Mouse (Mus musculus) brain, embryonic 14.5 days (tissue): ENCODE results near the gene Dnase1l3.

ENCODE experiments used
- CTCF ChIP-seq: fragments of 200-500 bp; IDR thresholded peaks from 2 replicates; pipeline ENCODE4 v1.5.1; 2012; ENCODE audit warnings: inconsistent platforms, mild to moderate bottlenecking, moderate library complexity, borderline replicate concordance; ENCODE audit not compliant: insufficient read depth, insufficient read length; ENCODE audit errors: extremely low read depth
- POLR2A ChIP-seq: fragments of 200-500 bp; IDR thresholded peaks from 2 replicates; pipeline ENCODE4 v1.6.1; 2012; ENCODE audit warnings: mild to moderate bottlenecking, inconsistent platforms, borderline replicate concordance; ENCODE audit not compliant: poor library complexity, insufficient read depth, insufficient read length, severe bottlenecking; ENCODE audit errors: extremely low read depth

DNA sequence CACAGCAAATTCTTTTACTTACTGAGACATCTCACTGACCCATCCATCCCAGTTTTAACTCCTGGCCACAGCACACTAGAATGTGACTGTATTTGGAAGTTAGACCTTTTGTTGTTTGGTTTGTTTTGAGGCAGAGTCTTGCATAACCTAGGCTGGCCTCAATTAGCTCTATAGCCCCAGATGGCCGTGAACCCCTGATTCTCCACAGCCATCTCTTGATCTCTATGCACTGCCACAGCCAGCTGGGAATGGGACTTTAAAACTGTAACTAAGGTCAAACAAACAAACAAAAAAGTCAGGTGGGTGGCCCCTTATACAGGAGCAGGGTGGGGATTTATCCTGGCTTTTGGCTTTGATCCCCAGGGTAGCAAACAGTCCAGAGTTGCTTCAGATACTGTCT lies 19.7 kb downstream of the Dnase1l3 start:
- no peak for TF ChIP-seq POLR2A
- TF ChIP-seq CTCF = no peak
